Mouse (Mus musculus) olfactory bulb, adult 2 months (tissue): ENCODE results near the gene Tas2r120.

Source experiments
- CTCF ChIP-seq: fragments of 200-500 bp; IDR thresholded peaks from 2 replicates; pipeline ENCODE4 v1.5.1; 2012; ENCODE audit warnings: low read depth, mild to moderate bottlenecking, low read length, moderate library complexity; ENCODE audit not compliant: insufficient read depth
- POLR2A ChIP-seq: fragments of 200-500 bp; IDR thresholded peaks from 2 replicates; pipeline ENCODE4 v1.6.1; 2012; ENCODE audit warnings: mild to moderate bottlenecking, low read depth, low read length, moderate library complexity; ENCODE audit not compliant: insufficient read depth

GRCm38 (mm10) chr6:132649399-132649798, 7.4 kb upstream of the Tas2r120 start:
- TF ChIP-seq POLR2A = no peak
- no peak for TF ChIP-seq CTCF
